Mouse (Mus musculus): ENCODE results near the gene Zfp536.

DNA sequence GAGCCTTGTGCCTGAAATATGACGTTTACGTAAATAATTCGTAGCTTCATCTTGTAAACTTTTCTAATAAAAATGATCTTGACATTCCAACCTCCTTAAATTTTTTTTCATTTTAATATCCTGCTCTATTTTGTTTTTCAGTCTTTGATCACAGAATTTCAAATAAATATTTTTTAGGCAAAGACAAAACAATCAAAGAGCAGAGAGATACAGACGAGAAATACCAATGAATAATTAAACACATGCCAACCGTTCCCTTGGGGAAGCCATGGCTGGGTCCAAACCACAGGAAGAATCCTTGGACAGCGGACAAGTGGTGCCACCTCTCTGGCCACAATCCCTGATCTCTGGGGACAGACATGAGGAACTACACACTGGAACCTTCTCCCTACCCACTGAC is 38.3 kb downstream of the Zfp536 start:
- TF ChIP-seq POLR2A (IDR thresholded peaks at IDR 0.05; ENCODE audit: borderline replicate concordance, low read depth, low read length) (no peak), CTCF (IDR thresholded peaks at IDR 0.05; ENCODE audit: low read depth, low read length) (no peak)

All from bone marrow macrophage, adult 2 months (primary cell).